Mouse (Mus musculus) kidney, embryonic 14.5 days (tissue): ENCODE results near the gene Pacsin2. TPM values are rescaled to one million over a fixed set of nuclear protein-coding genes. Genes with fewer than 3 reads are reported as not detected.

ENCODE experiments used
- ATAC-seq: fragments of 200-750 bp; cut with Nextera tagmentation; 2 replicates; pipeline ENCODE4 v1.8.0; 2017; ENCODE audit warnings: moderate number of reproducible peaks, mild to moderate bottlenecking, moderate TSS enrichment, moderate library complexity; ENCODE audit not compliant: low FRiP score, low TSS enrichment
- H3K27ac ChIP-seq: fragments of 300-500 bp; sonication (generic); 2 replicates; pipeline ENCODE4 v1.5.1; 2014; ENCODE audit warnings: low read depth, mild to moderate bottlenecking, low read length, moderate library complexity, mixed read lengths
- H3K27me3 ChIP-seq: fragments of 300-500 bp; sonication (generic); 2 replicates; pipeline ENCODE4 v1.6.1; 2014; ENCODE audit warnings: mild to moderate bottlenecking, low read length; ENCODE audit not compliant: control insufficient read depth, insufficient read depth
- H3K36me3 ChIP-seq: fragments of 300-500 bp; sonication (generic); 2 replicates; pipeline ENCODE4 v1.6.1; 2014; ENCODE audit warnings: low read length, mixed read lengths; ENCODE audit not compliant: control insufficient read depth, insufficient read depth
- H3K4me1 ChIP-seq: fragments of 300-500 bp; sonication (generic); 2 replicates; pipeline ENCODE4 v1.6.1; 2014; ENCODE audit warnings: low read length, mixed read lengths; ENCODE audit not compliant: control insufficient read depth, insufficient read depth
- H3K4me2 ChIP-seq: fragments of 300-500 bp; sonication (generic); replicated peaks from 2 replicates; pipeline ENCODE4 v1.6.1; 2014; ENCODE audit warnings: low read depth, mild to moderate bottlenecking, low read length
- H3K4me3 ChIP-seq: fragments of 300-500 bp; sonication (generic); 2 replicates; pipeline ENCODE4 v1.5.1; 2014; ENCODE audit warnings: mild to moderate bottlenecking, low read length
- H3K9ac ChIP-seq: fragments of 300-500 bp; sonication (generic); 2 replicates; pipeline ENCODE4 v1.6.1; 2014; ENCODE audit warnings: low read depth, mild to moderate bottlenecking, low read length, moderate library complexity
- H3K9me3 ChIP-seq: fragments of 300-500 bp; sonication (generic); 2 replicates; pipeline ENCODE4 v1.6.1; 2016; ENCODE audit warnings: low read length; ENCODE audit not compliant: control insufficient read depth
- WGBS: fragments of 180-500 bp; shearing (Covaris S2); extraction: QIAGEN DNeasy Blood & Tissue Kit; methylation state at CpG from one replicate; pipeline ENCODE4 v1.1.7; 2014; 5-methylcytosine and 5-hydroxymethylcytosine counted together
- polyA plus RNA-seq: library from polyadenylated mRNA; unstranded; fragments of >200 nt; fragmentation: Nextera tagmentation; extraction: Ambion mirVana; gene quantifications from 2 replicates; pipeline ENCODE4 v1.2.1, GENCODE M21; 2014

Gene Pacsin2
- polyA plus RNA-seq, 1 experiment from 2014 or later, result 64.2 TPM

- Histone ChIP-seq H3K9ac (no peak overlapping the region), H3K4me1 (peaks cover 10% of the 10 kb centered on the region; the same call in 1 of the 2 replicates), H3K4me3 (no peak overlapping the region), H3K36me3 (no peaks in the 10 kb centered on the region), H3K9me3 (no peaks in the 10 kb centered on the region), H3K27me3 (no peaks in the 10 kb centered on the region), H3K4me2 (no peak overlapping the region), H3K27ac (no peak overlapping the region)
- ATAC-seq, result no peak
- WGBS, result 57% methylated on average over 5 of the region's 5 CpGs
These were observed 40.6 kb downstream of the Pacsin2 start for GRCm38 (mm10) chr15:83423589-83424384.

- 87% methylated on average over 15 of the region's 15 CpGs for WGBS
These were observed 42.0 kb downstream of the Pacsin2 start for GRCm38 (mm10) chr15:83422299-83422981.

DNA sequence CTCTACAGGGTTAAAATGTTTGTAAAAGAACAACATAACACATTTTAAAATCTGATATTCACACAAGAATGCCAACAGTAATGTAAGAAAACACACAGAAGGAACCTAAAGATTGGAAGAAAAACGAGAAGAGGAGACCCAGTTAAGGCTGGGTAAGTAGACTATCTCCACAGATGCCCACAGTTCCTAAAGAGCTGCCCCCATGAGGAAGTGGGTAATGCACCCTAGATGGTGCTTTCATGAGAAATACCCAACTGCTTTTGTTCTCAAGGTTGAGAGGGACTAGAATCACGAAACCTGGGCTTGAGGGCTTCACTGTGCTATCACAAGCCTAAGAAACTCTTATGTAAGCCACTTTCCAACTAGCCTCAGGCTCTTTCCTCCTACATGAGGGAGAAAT is 44.8 kb downstream of the Pacsin2 start:
- Histone ChIP-seq H3K9ac (no peak overlapping the region), H3K27ac (no peak overlapping the region), H3K27me3 (no peaks in the 10 kb centered on the region), H3K9me3 (no peaks in the 10 kb centered on the region), H3K36me3 (no peaks in the 10 kb centered on the region), H3K4me1 (no peaks in the 10 kb centered on the region), H3K4me2 (no peak overlapping the region), H3K4me3 (no peak overlapping the region)
- 90% methylated on average over 2 of the region's 2 CpGs for WGBS
- ATAC-seq, result no peak

More at GRCm38 (mm10) chr15:83422299-83422981, 42.0 kb downstream of the Pacsin2 start:
- Histone ChIP-seq H3K9me3 (no peaks in the 10 kb centered on the region), H3K4me1 (peaks cover 7% of the 10 kb centered on the region; the same call in 1 of the 2 replicates), H3K27me3 (no peaks in the 10 kb centered on the region), H3K4me3 (no peak overlapping the region), H3K36me3 (no peaks in the 10 kb centered on the region), H3K9ac (no peak overlapping the region), H3K4me2 (no peak overlapping the region), H3K27ac (no peak overlapping the region)
- no peak for ATAC-seq

DNA sequence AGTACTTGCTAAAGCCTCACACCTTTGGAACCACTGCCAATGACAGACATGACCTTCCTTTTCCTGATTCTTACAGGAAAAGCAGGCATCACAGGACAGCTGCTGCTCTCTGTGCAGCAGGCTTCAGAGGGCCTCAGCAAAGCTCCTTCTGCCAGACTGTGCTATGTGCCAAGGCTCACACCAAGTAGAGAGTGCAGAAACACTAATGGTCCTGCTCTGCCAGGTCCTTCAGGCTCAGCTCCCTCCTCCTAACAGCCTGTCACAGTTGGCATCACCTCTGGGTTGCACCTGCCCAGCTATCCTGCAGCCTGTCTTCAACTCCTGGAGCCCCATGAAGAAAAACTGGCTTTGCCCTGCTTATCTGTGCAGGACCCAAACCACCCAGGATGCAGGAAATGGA is 45.7 kb downstream of the Pacsin2 start:
- H3K9ac ChIP-seq, result no peak overlapping the region
- no peaks in the 10 kb centered on the region for H3K9me3 ChIP-seq
- no peak for ATAC-seq
- no peaks in the 10 kb centered on the region for H3K36me3 ChIP-seq
- H3K4me2 ChIP-seq, result no peak overlapping the region
- H3K4me1 ChIP-seq, result no peaks in the 10 kb centered on the region
- no peak overlapping the region for H3K4me3 ChIP-seq
- H3K27ac ChIP-seq, result no peak overlapping the region
- H3K27me3 ChIP-seq, result no peaks in the 10 kb centered on the region

DNA sequence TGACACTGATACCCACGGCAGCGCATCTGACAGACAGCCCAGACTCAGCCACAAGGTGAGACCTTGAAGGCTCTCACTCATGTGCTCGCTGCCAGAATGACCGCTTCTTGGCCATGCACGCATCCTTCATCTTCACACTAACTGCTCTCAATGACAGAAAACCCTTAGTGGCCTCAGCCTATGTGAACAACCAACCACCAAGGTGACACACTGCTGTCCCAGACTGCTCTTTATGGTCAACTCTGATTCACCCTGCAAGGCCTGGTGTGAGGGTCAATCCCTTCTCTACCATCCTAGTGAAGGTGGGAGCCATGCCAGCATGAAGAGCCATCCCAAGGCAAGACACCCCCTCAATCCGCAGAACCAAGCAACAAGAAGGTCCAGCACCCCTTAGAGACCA is 46.5 kb downstream of the Pacsin2 start:
- no peak for ATAC-seq
- Histone ChIP-seq H3K4me2 (no peak overlapping the region), H3K27ac (no peak overlapping the region), H3K4me1 (no peaks in the 10 kb centered on the region), H3K9me3 (no peaks in the 10 kb centered on the region), H3K27me3 (no peaks in the 10 kb centered on the region), H3K4me3 (no peak overlapping the region), H3K36me3 (no peaks in the 10 kb centered on the region), H3K9ac (no peak overlapping the region)
- 85% methylated on average over 6 of the region's 6 CpGs for WGBS

DNA sequence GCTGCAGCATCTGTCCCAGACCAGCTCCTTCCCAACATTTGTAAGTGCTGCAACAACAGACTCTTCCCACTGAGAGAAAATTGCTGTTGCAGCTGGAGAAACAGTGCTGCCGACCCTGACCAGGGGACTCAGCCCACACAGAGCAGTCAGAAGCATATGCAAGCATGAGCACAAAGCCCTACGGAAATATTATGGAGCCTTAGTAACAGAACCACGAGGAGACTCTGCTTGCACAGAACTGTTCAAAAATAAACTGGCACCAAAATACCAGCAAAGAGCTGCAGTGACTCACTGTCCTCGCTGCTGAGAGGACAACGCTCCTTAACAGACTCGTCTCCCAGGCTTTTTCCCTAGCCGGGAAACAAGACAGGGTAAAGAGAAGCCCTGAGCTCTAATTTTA is 47.0 kb downstream of the Pacsin2 start:
- 71% methylated on average over 7 of the region's 7 CpGs for WGBS
- Histone ChIP-seq H3K4me1 (no peaks in the 10 kb centered on the region), H3K4me3 (no peak overlapping the region), H3K4me2 (no peak overlapping the region), H3K9me3 (no peaks in the 10 kb centered on the region), H3K27me3 (no peaks in the 10 kb centered on the region), H3K9ac (no peak overlapping the region), H3K36me3 (no peaks in the 10 kb centered on the region), H3K27ac (no peak overlapping the region)
- no peak for ATAC-seq

DNA sequence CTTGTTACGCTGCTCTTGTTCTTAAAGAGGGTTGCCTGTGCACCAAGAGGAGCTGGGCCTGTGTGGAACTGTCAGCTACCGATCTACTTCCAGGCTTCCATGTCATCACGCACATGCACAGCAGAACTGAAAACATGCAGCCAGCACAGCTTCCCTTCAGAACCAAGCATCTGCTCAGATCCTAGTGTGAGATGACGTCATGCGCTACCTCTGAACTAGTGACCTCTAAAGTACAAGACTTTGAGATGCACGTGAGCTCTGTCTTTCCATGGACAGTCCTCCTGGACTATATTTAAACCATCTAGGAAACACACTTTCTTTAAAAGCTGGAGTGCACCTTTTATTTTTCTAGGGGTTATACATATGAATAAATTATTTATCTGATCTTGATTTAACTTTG is 49.0 kb downstream of the Pacsin2 start:
- Histone ChIP-seq H3K4me1 (peaks cover 4% of the 10 kb centered on the region; the same call in 1 of the 2 replicates), H3K27me3 (no peaks in the 10 kb centered on the region), H3K4me3 (no peak overlapping the region), H3K9me3 (no peaks in the 10 kb centered on the region), H3K4me2 (no peak overlapping the region), H3K27ac (no peak overlapping the region), H3K36me3 (no peaks in the 10 kb centered on the region), H3K9ac (no peak overlapping the region)
- no peak for ATAC-seq
- 74% methylated on average over 6 of the region's 6 CpGs for WGBS

DNA sequence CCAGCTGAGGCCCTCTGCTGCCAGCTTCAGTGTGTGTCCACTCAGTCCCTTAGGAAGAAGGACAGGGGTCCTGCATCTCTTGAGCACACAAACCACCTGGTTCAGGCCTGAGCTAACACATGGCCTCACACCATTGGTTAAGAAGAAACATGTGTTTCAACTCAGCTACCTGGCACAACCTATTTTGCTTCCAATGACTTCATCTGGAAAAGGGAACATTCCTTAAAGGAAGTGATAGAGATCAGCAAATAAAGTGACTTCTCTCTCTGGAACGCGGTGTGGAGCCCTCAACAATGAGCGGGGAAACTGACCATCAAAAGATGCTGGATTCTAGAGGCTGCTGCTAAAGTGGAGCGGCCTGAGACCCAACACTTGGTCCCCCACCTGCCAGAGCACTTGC is 52.8 kb downstream of the Pacsin2 start:
- Histone ChIP-seq H3K4me3 (no peak overlapping the region), H3K9me3 (no peaks in the 10 kb centered on the region), H3K36me3 (no peaks in the 10 kb centered on the region; the same call in 1 of the 2 replicates), H3K27me3 (no peaks in the 10 kb centered on the region), H3K27ac (no peak overlapping the region; the same call in 1 of the 2 replicates), H3K4me2 (no peak overlapping the region), H3K4me1 (peaks cover 4% of the 10 kb centered on the region; the same call in 1 of the 2 replicates), H3K9ac (no peak overlapping the region)
- ATAC-seq, result no peak
- WGBS, result 82% methylated on average over 4 of the region's 4 CpGs

- whole genome bisulfite sequencing, result 73% methylated on average over 4 of the region's 4 CpGs
These were observed 53.7 kb downstream of the Pacsin2 start for GRCm38 (mm10) chr15:83410735-83411134.

More at GRCm38 (mm10) chr15:83410735-83411134, 53.7 kb downstream of the Pacsin2 start:
- H3K27ac ChIP-seq, result no peak overlapping the region
- ATAC-seq, result no peak
- H3K4me2 ChIP-seq, result no peak overlapping the region
- peaks cover 4% of the 10 kb centered on the region; the same call in 1 of the 2 replicates for H3K4me1 ChIP-seq
- H3K9me3 ChIP-seq, result no peaks in the 10 kb centered on the region; the same call in 1 of the 2 replicates
- no peak overlapping the region for H3K4me3 ChIP-seq
- H3K36me3 ChIP-seq, result no peaks in the 10 kb centered on the region; the same call in 1 of the 2 replicates
- H3K9ac ChIP-seq, result no peak overlapping the region
- H3K27me3 ChIP-seq, result no peaks in the 10 kb centered on the region
